Mouse (Mus musculus): ENCODE data around the gene Umod.

Gene Umod

GRCm38 (mm10) chr7:119479256-119479655 lies at the start of gene Umod:
TSS of gene Umod (minus strand) at chr7:119479282.
- peak; percentile 96 for DNase-seq

GRCm38 (mm10) chr7:119528617-119529016 lies 49.5 kb upstream of the Umod start:
- DNase-seq: no peak

GRCm38 (mm10) chr7:119527548-119527947 lies 48.5 kb upstream of the Umod start:
- peak; percentile 78 for DNase-seq

- no peak for DNase-seq
Measured at GRCm38 (mm10) chr7:119527135-119527534, 48.1 kb upstream of the Umod start.

GRCm38 (mm10) chr7:119526486-119526885 lies 47.4 kb upstream of the Umod start:
- DNase-seq: no peak

- DNase-seq: peak; percentile 90
Measured at GRCm38 (mm10) chr7:119525881-119526281, 46.8 kb upstream of the Umod start.

GRCm38 (mm10) chr7:119523389-119523788 lies 44.3 kb upstream of the Umod start, which contains the start of gene Pdilt:
TSS of gene Pdilt (minus strand) at chr7:119523489.
- no peak for DNase-seq

GRCm38 (mm10) chr7:119522385-119522784 lies 43.3 kb upstream of the Umod start:
- peak; percentile 91 for DNase-seq

- DNase-seq: peak; percentile 95
Measured at GRCm38 (mm10) chr7:119521816-119522215, 42.7 kb upstream of the Umod start.

GRCm38 (mm10) chr7:119519654-119520053 lies 40.6 kb upstream of the Umod start:
- DNase-seq: peak; percentile 95

GRCm38 (mm10) chr7:119519163-119519562 lies 40.1 kb upstream of the Umod start, which contains the start of gene Acsm5:
TSS of gene Acsm5 (plus strand) at chr7:119519463.
- no peak for DNase-seq

- no peak for DNase-seq
Measured at GRCm38 (mm10) chr7:119516272-119516558, 37.1 kb upstream of the Umod start.

- DNase-seq: peak; percentile 79
Measured at GRCm38 (mm10) chr7:119515492-119516271, 36.6 kb upstream of the Umod start.

GRCm38 (mm10) chr7:119513056-119513455 lies 34.0 kb upstream of the Umod start:
- peak; percentile 94 for DNase-seq

- peak; percentile 98 for DNase-seq
Measured at GRCm38 (mm10) chr7:119511143-119511542, 32.1 kb upstream of the Umod start.

- peak; percentile 66 for DNase-seq
Measured at GRCm38 (mm10) chr7:119490041-119490780, 11.1 kb upstream of the Umod start.

- DNase-seq: no peak
Measured at GRCm38 (mm10) chr7:119486683-119487082, 7.6 kb upstream of the Umod start.

- peak; percentile 64 for DNase-seq
Measured at GRCm38 (mm10) chr7:119484154-119484553, 5.1 kb upstream of the Umod start.

- peak; percentile 63 for DNase-seq
Measured at GRCm38 (mm10) chr7:119476500-119477389, 2.3 kb downstream of the Umod start.

GRCm38 (mm10) chr7:119459185-119459584 lies 19.9 kb downstream of the Umod start, which contains the start of gene Gp2:
TSS of gene Gp2 (minus strand) at chr7:119459285.
- no peak for DNase-seq

- DNase-seq: peak; percentile 55
Measured at GRCm38 (mm10) chr7:119454192-119454591, 24.9 kb downstream of the Umod start.

GRCm38 (mm10) chr7:119443849-119444248 lies 35.2 kb downstream of the Umod start:
- DNase-seq: no peak

- no peak for DNase-seq
Measured at GRCm38 (mm10) chr7:119441938-119442337, 37.1 kb downstream of the Umod start.
